Mouse (Mus musculus) left cerebral cortex, postnatal 4 days (tissue): ENCODE data around the gene Gm20390. TPM values are rescaled to one million over a fixed set of nuclear protein-coding genes. Genes with fewer than 3 reads are reported as not detected.

Experiments
- DNase-seq: peaks from one replicate; pipeline ENCODE4 v3.0.0-alpha.2; 2022
- intact Hi-C: fragments of 180-260 bp; cut with DNase I; formaldehyde crosslinking; loops from one replicate; pipeline ENCODE4 v1.15.1; 2025
- total RNA-seq, 2 experiments: library from RNA; stranded (reverse); gene quantifications; 2 replicates each; pipeline ENCODE4 v1.2.3; 2021

Gm20390 gene
- 100 to 1,000 TPM; 188 to 195 TPM for total RNA-seq

- peak; percentile 97 for DNase-seq
- intact Hi-C loops, result loop anchor here (5.0 kb wide), 1 partner anchor 119 kb away; no protein-coding TSS in a partner anchor
These were observed at the start of gene Gm20390, which contains the start of gene Nme1 for GRCm38 (mm10) chr11:93968005-93968847. Gene Gm20390, minus strand, starts transcription at chr11:93968293. Gene Nme1, minus strand, starts transcription at chr11:93968521.

DNA sequence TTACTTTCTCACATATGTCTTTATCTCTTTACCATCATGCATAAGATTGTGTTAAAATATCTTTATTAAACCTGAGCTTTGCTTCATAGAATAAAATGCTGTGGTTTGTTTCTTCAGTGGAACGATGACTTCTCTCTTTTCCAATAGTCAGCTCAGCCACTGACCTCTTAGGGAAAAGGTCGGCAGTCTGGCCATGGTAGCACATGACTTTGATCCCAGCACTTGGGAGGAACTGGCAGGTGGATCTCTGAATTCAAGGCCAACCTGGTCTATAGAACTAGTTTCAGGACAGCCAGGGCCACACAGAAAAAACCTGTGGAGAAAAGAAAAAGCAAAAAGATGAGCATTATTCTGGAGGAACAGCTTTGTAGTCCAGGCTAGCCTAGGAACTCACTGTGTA, 35.3 kb upstream of the Gm20390 start:
- no peak for DNase-seq
- intact Hi-C loops, result no loop called here

- intact Hi-C loops, result no loop called here
- no peak for DNase-seq
These were observed 31.2 kb upstream of the Gm20390 start for GRCm38 (mm10) chr11:93999276-93999675.

- DNase-seq, result peak; percentile 1
- intact Hi-C loops, result no loop called here
These were observed 29.2 kb upstream of the Gm20390 start for GRCm38 (mm10) chr11:93997141-93997775.

DNA sequence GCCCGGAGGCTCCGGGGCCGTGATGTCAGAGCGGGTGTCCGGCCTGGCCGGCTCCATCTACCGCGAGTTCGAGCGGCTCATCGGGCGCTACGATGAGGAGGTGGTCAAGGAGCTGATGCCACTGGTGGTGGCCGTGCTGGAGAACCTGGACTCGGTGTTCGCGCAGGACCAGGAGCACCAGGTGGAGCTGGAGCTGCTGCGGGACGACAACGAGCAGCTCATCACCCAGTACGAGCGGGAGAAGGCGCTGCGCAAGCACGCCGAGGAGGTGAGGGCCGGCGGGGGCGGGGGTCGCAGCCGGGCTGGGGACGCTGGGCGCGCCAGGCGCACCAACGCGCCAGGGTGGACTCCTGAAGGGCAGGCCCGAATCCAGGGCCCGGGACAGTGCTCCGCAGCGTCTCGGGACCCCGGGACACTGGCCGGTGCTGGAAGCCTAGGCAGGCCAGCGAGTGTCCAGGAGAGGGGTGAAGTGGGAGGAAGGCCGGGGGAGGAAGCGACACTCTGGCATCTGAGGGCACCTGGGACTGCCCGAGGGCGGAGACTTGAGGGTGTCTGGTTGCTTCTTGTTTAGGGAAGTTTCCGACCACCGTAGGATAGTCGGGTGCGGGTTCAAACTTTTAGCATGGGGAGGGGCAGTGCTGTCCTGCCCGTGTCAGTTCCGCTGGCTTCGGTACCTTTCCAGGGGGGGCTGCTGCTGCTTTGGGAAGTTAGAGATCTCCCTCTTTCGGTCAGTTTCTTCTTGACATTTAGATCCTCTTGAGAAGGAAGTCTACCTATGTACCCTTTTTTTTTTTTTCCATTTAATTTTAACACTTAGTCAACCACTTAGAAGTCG, 28.4 kb upstream of the Gm20390 start:
- no peak for DNase-seq
- intact Hi-C loops, result no loop called here

- DNase-seq, result peak; percentile 96
- intact Hi-C loops, result no loop called here
These were observed 27.7 kb upstream of the Gm20390 start, which contains the start of gene Spag9 for GRCm38 (mm10) chr11:93995720-93996305. Gene Spag9, plus strand, starts transcription at chr11:93996091.

DNA sequence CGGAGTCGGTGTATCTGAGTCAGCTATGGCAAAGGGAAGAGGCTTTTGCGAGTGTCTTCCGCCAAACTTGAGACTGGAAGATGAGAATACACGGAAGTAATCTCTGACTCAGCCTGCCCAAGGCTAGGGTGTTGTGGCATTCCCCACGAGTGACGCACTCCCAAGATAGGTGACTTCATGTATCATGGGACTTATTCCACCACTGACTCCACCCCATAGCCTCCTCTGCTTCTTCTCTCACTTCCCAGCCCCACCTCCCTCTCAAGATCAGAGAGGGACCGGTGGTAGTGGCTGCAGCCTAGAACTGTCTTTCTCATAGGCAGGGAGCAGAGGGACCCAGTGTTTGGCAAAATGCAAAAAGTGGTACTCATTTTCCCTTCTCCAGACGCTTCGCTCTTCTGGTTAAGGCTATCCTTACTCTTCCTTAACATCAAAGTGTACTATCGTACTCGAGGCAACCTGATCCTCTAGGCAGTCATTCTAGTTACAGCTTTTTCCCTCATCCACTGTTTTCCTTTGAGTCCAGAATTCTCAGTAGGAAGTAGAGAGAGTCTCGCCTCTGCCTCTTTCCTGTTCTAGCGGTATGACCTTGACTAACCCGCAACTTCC, 27.1 kb upstream of the Gm20390 start:
- intact Hi-C loops, result no loop called here
- DNase-seq, result peak; percentile 51

GRCm38 (mm10) chr11:93994531-93994930, 26.4 kb upstream of the Gm20390 start:
- intact Hi-C loops, result no loop called here
- DNase-seq, result no peak

DNA sequence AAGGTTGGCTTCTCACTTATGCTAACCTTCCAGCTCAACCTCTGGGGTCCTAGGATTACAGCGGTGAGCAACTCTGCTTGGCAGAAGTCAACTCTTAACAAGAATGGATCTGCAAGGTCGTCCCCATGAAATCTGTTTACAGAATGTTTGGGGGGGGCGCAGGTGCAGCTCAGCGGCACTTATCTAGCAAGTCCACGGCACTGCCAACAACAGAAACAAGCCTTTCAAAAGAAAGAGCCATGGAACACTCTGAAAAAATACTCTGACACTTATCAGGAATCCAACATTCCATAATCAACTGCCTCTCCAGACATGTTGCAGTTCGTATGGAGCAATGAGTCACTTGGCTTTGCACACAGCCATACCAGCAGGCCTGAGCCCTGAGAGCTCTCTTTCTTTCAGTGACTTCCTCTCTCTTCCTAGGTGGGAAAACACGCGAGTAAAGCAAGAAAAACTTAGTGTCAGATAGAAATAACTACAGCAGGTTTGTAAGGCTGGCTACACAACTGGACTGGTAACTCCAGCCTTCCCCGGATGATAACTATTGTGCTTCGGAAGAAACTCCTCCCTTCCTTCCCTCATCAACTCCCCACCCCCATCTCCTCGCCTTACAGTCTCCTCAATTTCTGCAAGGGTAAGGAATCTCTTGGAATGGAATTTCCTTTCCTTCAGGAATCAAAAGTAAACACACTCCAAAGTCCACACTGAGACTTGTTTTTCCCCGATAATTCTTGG, 20.4 kb upstream of the Gm20390 start:
- intact Hi-C loops, result no loop called here
- DNase-seq, result no peak

DNA sequence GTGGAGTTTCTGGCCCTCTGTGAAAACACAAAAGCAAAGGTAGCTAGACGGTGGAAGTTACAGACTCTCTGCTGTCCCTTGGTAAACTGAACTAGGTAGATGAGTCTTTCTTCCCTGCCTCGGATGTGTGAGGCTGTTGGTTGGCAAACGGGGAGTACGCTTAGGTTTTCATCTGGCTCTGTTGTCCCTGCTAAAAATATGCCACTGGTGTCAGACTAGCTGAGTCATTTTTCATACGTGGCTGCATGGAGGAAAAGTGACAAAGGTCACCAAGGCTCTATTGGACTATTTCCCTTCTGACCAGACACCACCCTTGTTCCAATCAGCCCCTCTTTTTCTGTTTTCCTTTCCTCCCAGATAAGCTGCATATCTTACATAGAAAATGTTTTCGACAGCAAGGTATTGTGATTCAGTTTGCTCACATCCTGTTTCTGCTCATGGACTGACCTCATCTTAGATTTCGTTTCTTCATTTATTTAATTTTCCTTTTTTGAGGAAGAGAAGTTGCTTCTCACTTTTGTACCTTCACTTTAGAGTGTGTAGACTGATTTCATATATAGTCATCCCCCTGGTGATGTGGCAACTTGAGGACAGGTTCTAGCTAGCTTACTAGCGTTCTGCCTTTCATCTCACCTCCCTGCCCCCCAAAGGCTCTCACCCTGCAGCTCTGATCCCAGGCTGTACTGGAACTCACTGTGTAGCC, 19.7 kb upstream of the Gm20390 start:
- DNase-seq, result no peak
- intact Hi-C loops, result no loop called here

DNA sequence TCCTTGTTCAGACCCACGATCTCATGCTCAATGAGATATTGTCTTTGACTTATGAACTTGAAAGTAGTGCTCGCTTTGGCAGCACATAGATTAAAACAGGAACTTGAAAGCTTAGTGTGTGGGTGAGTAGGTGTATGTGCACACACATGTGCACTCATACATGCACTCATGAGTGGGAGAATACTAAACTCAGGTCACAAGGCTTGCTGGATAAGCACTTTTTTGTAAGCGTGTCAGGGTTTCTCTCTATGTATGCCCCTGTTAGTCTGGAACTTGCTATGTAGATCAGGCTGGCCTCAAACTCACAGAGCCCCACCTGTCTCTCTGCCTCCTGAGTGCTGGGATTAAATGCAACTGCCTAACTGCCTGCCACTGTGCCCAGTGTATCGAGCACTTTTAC, 18.9 kb upstream of the Gm20390 start:
- intact Hi-C loops, result no loop called here
- DNase-seq, result no peak

- intact Hi-C loops, result no loop called here
- no peak for DNase-seq
These were observed 18.2 kb upstream of the Gm20390 start for GRCm38 (mm10) chr11:93986298-93986697.

DNA sequence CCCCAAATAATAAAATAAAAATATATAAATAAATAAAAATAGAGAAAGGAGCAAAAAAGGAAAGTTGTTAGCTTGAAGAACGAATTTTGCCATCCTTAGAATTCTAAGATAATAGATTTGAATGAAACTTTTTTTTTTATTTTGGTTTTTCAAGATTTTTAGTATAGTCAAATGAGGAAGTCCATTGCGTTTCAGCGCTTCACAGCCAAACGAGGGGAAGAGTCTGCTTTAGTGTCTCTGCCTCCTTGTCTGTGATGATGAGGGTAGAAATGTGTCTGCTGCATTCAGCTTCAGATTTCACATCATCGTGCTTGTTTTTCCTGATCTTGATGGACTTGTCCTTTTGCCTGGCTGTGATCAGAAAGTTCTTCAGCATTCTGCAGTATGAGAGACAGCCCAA, 17.2 kb upstream of the Gm20390 start:
- intact Hi-C loops, result no loop called here
- DNase-seq, result no peak

DNA sequence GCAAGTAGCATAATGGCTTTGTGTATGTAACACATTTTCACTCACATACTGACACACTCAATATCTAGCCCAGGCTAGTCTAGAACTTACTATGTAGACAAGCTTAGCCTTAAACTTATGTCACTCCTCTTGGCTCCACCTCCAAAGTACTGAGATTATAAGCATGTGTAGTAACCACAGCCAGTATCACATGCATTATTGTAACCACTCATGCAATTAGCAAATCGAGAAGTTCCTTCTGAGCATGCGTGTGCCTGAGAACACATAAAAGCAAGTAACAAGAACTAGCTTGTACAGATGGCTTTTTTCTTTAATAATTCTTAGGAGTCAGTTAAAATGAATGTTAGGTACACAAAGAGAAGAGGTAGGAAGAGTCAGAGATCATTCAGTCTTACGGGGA, 16.5 kb upstream of the Gm20390 start:
- no peak for DNase-seq
- intact Hi-C loops, result no loop called here

DNA sequence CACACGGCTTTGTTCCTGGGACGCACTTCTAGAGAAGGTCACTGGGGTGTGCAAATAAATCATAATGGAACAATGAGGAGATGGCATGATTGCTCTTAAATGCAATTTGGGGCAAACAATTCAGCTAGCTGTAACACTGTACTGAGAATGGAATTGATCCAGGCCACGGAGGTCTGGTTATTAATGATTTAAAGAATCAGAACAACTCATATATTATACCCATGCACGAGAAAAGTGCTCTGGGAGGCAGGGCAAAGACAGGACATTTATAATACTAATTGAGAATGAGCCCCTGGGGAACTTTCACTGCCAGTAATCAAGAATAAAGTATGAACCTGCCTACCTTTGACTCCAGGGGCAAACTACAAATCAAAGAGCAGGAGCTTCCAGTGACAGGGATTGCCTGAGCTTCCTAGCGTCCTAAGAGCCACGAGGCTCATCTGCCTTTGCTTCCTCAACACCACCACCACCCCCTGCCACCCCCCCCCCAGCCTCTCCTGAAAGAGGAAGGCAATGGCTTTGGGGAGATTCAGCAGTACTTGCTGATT, 11.5 kb upstream of the Gm20390 start:
- intact Hi-C loops, result no loop called here
- no peak for DNase-seq

GRCm38 (mm10) chr11:93972951-93973350, 4.9 kb upstream of the Gm20390 start:
- intact Hi-C loops, result no loop called here
- DNase-seq, result no peak

DNA sequence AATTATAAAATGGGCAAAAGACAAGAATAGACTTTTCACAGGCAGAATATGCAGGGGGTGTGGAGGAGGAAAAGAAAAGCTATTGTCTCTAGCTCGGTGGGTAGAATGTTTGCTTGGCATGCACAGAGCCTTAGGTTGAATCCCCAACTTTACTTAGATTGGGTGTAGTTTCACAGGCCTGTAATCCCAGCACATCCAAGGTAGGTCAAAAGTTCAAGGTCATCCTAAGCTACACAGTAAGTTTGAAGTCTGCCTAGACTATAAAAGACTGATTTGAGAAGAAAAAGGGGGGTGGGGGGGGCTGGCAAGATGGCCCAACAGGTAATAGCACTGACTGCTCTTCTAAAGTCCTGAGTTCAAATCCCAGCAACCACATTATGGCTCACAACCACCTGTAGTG, 1.7 kb upstream of the Gm20390 start:
- intact Hi-C loops, result loop anchor here (5.0 kb wide), 1 partner anchor 118 kb away; no protein-coding TSS in a partner anchor
- no peak for DNase-seq

GRCm38 (mm10) chr11:93969171-93969570, 1.1 kb upstream of the Gm20390 start:
- intact Hi-C loops, result loop anchor here (5.0 kb wide), 1 partner anchor 118 kb away; no protein-coding TSS in a partner anchor

DNA sequence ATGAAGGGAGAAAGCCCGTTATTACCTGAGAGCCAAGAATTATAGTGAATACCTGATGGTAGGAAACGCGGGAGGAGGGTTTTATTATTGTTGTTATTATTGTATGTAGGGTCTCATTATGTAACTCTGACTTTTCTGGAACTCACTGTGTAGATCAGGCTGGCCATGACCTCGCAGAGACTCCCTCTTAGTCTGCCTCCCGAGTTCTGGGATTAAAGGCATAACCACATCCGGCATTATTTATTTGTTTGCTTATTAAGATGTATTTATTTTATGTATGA, 695 bp upstream of the Gm20390 start:
- intact Hi-C loops, result loop anchor here (5.0 kb wide), 1 partner anchor 119 kb away; no protein-coding TSS in a partner anchor
- DNase-seq, result no peak

More at GRCm38 (mm10) chr11:93969171-93969570, 1.1 kb upstream of the Gm20390 start:
- no peak for DNase-seq
